Mouse (Mus musculus) kidney, postnatal 0 days (tissue): ENCODE data around the gene Ccdc39. TPM values are rescaled to one million over a fixed set of nuclear protein-coding genes. Genes with fewer than 3 reads are reported as not detected.

Experiments
- ATAC-seq: fragments of 200-750 bp; cut with Nextera tagmentation; replicated peaks from 2 replicates; pipeline ENCODE4 v1.8.0; 2017; ENCODE audit warnings: low read depth, moderate number of reproducible peaks, moderate TSS enrichment, moderate library complexity; ENCODE audit not compliant: low FRiP score
- DNase-seq: peaks from one replicate; pipeline ENCODE4 v3.0.0-alpha.2; 2016; ENCODE audit warnings: low spot score
- H3K27ac ChIP-seq: fragments of 300-500 bp; sonication (generic); 2 replicates; pipeline ENCODE4 v1.5.1; 2014; ENCODE audit warnings: mild to moderate bottlenecking
- H3K27me3 ChIP-seq: fragments of 300-500 bp; sonication (generic); 2 replicates; pipeline ENCODE4 v1.6.1; 2014; ENCODE audit warnings: low read length, mixed read lengths; ENCODE audit not compliant: insufficient read depth
- H3K36me3 ChIP-seq: fragments of 300-500 bp; sonication (generic); 2 replicates; pipeline ENCODE4 v1.6.1; 2014; ENCODE audit warnings: low read length, mixed read lengths; ENCODE audit not compliant: insufficient read depth
- H3K4me1 ChIP-seq: fragments of 300-500 bp; sonication (generic); replicated peaks from 2 replicates; pipeline ENCODE4 v1.6.1; 2014; ENCODE audit warnings: antibody characterized with exemption, low read length, mixed read lengths; ENCODE audit not compliant: insufficient read depth
- H3K4me2 ChIP-seq: fragments of 300-500 bp; sonication (generic); 2 replicates; pipeline ENCODE4 v1.6.1; 2014; ENCODE audit warnings: mild to moderate bottlenecking, low read length, moderate library complexity, mixed read lengths
- H3K4me3 ChIP-seq: fragments of 300-500 bp; sonication (generic); replicated peaks from 2 replicates; pipeline ENCODE4 v1.5.1; 2014; ENCODE audit warnings: low read depth, low read length
- H3K9ac ChIP-seq: fragments of 300-500 bp; sonication (generic); 2 replicates; pipeline ENCODE4 v1.6.1; 2014; ENCODE audit warnings: low read depth, low read length
- H3K9me3 ChIP-seq: fragments of 300-500 bp; sonication (generic); replicated peaks from 2 replicates; pipeline ENCODE4 v1.6.1; 2016; ENCODE audit warnings: low read length, inconsistent platforms, mixed read lengths
- CTCF ChIP-seq: IDR thresholded peaks from 2 replicates; pipeline ENCODE4 v1.5.1; 2016; ENCODE audit warnings: antibody characterized with exemption, low read depth, mild to moderate bottlenecking, moderate library complexity
- WGBS: fragments of 180-500 bp; shearing (Covaris S2); extraction: QIAGEN DNeasy Blood & Tissue Kit; methylation state at CpG from one replicate; pipeline ENCODE4 v1.1.7; 2014; 5-methylcytosine and 5-hydroxymethylcytosine counted together
- polyA plus RNA-seq: library from polyadenylated mRNA; unstranded; fragments of >200 nt; fragmentation: Nextera tagmentation; extraction: Ambion mirVana; gene quantifications from 2 replicates; pipeline ENCODE4 v1.2.1, GENCODE M21; 2015

Gene Ccdc39
- polyA plus RNA-seq = 2.5 and 3.2 TPM in 2 replicates

GRCm38 (mm10) chr3:33843801-33844632 is at the start of gene Ccdc39:
Ccdc39 (minus strand) TSS chr3:33844310.
- peak; percentile 87; the same call in 1 of the 2 replicates for ATAC-seq
- no peak within 1 kb of the TSS for H3K27ac ChIP-seq
- H3K4me3 ChIP-seq = peak within 1 kb of the TSS; percentile 38
- peak; percentile 89 for DNase-seq
- TF ChIP-seq CTCF = no peak
- H3K4me2 ChIP-seq = peak within 1 kb of the TSS; percentile 68
- H3K9ac ChIP-seq = peak within 1 kb of the TSS; percentile 61
- WGBS = 4% methylated on average over 26 of the region's 26 CpGs
- H3K4me1 ChIP-seq = no peaks in the 10 kb centered on the region
- no peaks in the 10 kb centered on the region for H3K27me3 ChIP-seq
- no peaks in the 10 kb centered on the region for H3K9me3 ChIP-seq
- H3K36me3 ChIP-seq = no peaks in the 10 kb centered on the region

- Histone ChIP-seq H3K36me3 (no peaks in the 10 kb centered on the region), H3K4me1 (no peaks in the 10 kb centered on the region), H3K27ac (no peak overlapping the region), H3K4me3 (no peak overlapping the region), H3K27me3 (no peaks in the 10 kb centered on the region), H3K9me3 (no peaks in the 10 kb centered on the region), H3K4me2 (no peak overlapping the region), H3K9ac (no peak overlapping the region)
- TF ChIP-seq CTCF = no peak
- DNase-seq (no peak), ATAC-seq (no peak)
- WGBS = 86% methylated on average over 5 of the region's 5 CpGs
These were observed 49.3 kb upstream of the Ccdc39 start for GRCm38 (mm10) chr3:33893433-33893832.

- Histone ChIP-seq H3K4me2 (no peak overlapping the region), H3K36me3 (no peaks in the 10 kb centered on the region), H3K9ac (no peak overlapping the region), H3K4me1 (no peaks in the 10 kb centered on the region), H3K27ac (no peak overlapping the region), H3K27me3 (no peaks in the 10 kb centered on the region), H3K9me3 (no peaks in the 10 kb centered on the region), H3K4me3 (no peak overlapping the region)
- ATAC-seq = no peak
- TF ChIP-seq CTCF = no peak
- 33% methylated on average over 8 of the region's 8 CpGs for WGBS
- no peak for DNase-seq
These were observed 43.3 kb upstream of the Ccdc39 start for GRCm38 (mm10) chr3:33887438-33887837.

GRCm38 (mm10) chr3:33883105-33883504 is 39.0 kb upstream of the Ccdc39 start:
- no peak overlapping the region for H3K4me3 ChIP-seq
- no peaks in the 10 kb centered on the region for H3K27me3 ChIP-seq
- ATAC-seq (no peak), DNase-seq (no peak)
- no peaks in the 10 kb centered on the region for H3K9me3 ChIP-seq
- H3K9ac ChIP-seq = no peak overlapping the region
- no peak for TF ChIP-seq CTCF
- H3K36me3 ChIP-seq = no peaks in the 10 kb centered on the region
- no peak overlapping the region for H3K4me2 ChIP-seq
- H3K27ac ChIP-seq = no peak overlapping the region
- no peaks in the 10 kb centered on the region for H3K4me1 ChIP-seq
- 86% methylated on average over 6 of the region's 6 CpGs for WGBS

- Histone ChIP-seq H3K4me2 (no peak overlapping the region), H3K36me3 (no peaks in the 10 kb centered on the region), H3K27me3 (no peaks in the 10 kb centered on the region), H3K4me3 (no peak overlapping the region), H3K9ac (no peak overlapping the region), H3K9me3 (no peaks in the 10 kb centered on the region), H3K27ac (no peak overlapping the region), H3K4me1 (no peaks in the 10 kb centered on the region)
- WGBS = 74% methylated on average over 2 of the region's 2 CpGs
- no peak for TF ChIP-seq CTCF
- ATAC-seq = no peak
- DNase-seq = no peak
These were observed 38.6 kb upstream of the Ccdc39 start for GRCm38 (mm10) chr3:33882695-33883094.

GRCm38 (mm10) chr3:33878661-33879060 is 34.6 kb upstream of the Ccdc39 start:
- DNase-seq (no peak), ATAC-seq (no peak)

More at GRCm38 (mm10) chr3:33878661-33879060, 34.6 kb upstream of the Ccdc39 start:
- no peak overlapping the region for H3K4me2 ChIP-seq
- no peak for TF ChIP-seq CTCF
- H3K9me3 ChIP-seq = no peaks in the 10 kb centered on the region
- H3K4me1 ChIP-seq = no peaks in the 10 kb centered on the region
- no peak overlapping the region for H3K9ac ChIP-seq
- H3K4me3 ChIP-seq = no peak overlapping the region
- no peaks in the 10 kb centered on the region for H3K27me3 ChIP-seq
- no peaks in the 10 kb centered on the region for H3K36me3 ChIP-seq
- no peak overlapping the region for H3K27ac ChIP-seq
- 92% methylated on average over 6 of the region's 6 CpGs for WGBS
